Mouse (Mus musculus): ENCODE data around the gene 9330182L06Rik. TPM values are rescaled to one million over a fixed set of nuclear protein-coding genes. Genes with fewer than 3 reads are reported as not detected.

Gene 9330182L06Rik
- polyA plus RNA-seq (2021), result 1.8 TPM

DNA sequence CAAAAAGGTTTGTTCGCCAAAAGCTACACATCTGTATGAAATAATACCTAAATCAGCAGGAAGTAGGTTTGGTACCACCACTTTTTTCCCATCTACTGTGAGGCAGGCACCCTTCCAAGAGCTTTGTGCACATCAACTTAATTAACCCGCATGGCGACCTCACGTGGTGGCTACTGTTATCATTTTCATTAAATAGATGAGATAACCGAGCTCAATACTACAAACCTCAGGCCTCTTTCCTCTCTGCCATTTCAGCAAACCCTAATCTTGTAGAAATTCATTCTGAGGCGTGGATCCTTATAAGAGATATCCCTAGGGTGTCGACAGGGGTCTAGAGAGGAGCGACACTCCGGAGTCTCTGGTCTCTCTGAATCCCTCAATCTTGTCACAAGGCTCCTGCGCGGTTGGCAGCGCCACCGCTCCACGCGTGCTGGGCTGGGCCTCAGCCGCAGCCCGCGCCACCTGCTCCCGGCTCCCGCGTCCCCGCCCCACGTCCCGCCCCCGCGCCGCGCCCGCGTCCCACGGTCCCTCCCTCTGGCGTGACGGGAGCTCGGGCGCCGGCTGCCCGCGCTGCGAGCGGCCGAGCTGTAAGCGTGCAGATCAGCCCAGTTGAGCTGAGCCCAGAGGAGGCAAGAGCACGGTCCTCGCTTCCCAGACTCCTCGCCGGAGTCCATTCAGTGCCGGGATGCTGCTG lies at the start of gene 9330182L06Rik:
Gene 9330182L06Rik (plus strand): TSS at position 533 of the 694 bp plus-strand sequence.
- CTCF ChIA-PET, result interaction anchor here (0.8 to 1.7 kb wide), 4 partner anchors 14 to 153 kb away, joined by 3 to 4 read pairs (median 3); no protein-coding TSS in a partner anchor

DNA sequence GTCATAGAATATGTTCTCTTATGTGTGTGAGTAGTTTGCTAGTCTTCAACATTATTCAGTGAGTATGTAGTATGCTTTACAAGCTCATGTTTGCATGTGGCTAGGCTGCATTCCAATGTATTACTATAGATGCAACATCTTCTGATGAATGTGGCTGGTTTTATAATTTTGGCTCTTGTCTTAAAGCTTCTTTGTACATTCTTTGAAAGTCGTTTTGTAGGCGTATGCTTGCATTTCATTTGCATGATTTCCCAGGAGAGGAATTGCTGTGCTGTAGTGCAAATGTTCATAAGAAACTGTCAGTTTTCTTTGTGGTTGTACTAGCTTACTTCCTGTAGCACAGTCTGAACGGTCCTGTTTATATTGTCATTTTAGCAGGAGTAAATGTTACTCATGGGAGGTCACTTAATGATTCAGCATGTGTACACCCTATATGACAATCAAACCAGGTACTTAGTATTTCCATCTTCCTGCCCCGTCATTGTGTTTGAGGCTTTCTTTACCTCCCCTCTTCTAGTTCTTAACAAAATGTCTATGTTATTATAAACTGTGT lies 38.4 kb upstream of the 9330182L06Rik start:
- DNase-seq (ENCODE audit: low read depth, low spot score) (no peak), ATAC-seq (no peak)
- peaks cover 7% of the 10 kb centered on the region for H3K27me3 ChIP-seq
- TF ChIP-seq CTCF (IDR thresholded peaks at IDR 0.05), result no peak
- ChIA-PET CTCF (interaction anchor here (1.0 to 1.3 kb wide), 4 partner anchors 8 to 38 kb away, joined by 3 to 5 read pairs (median 3); no protein-coding TSS in a partner anchor), POLR2A (no interaction called here)
- in situ Hi-C loops (cut with MboI; ENCODE audit: low pct_unique_long_range_greater_than_20kb), result no loop called here

More for the DNA sequence above, at the start of gene 9330182L06Rik:
- DNase-seq (ENCODE audit: low read depth, low spot score) (no peak), ATAC-seq (peak; percentile 86)
- POLR2A ChIA-PET, result no interaction called here
- in situ Hi-C loops (cut with MboI; ENCODE audit: low pct_unique_long_range_greater_than_20kb), result no loop called here
- TF ChIP-seq CTCF (IDR thresholded peaks at IDR 0.05), result peak; percentile 43
- peaks cover 24% of the 10 kb centered on the region for H3K27me3 ChIP-seq

DNA sequence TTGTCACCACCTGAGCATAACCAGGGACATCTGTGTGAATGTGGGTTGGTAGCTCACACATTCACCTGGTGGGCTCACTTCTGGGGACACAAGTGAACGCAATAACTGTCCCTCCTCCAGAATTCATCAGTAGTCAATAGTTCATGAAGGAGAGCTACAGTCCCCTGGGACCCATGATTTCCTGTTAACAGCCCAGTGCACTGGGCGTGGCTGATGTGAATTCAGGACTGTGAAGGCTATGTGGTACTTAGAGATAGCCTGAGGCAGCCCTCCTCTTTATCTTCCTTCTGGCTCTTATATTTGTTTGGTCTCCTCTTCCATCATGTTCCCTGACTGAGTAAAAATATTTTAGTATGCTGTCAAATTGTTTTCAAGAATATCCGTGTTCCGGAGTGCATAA lies 1.6 kb upstream of the 9330182L06Rik start:
- in situ Hi-C loops (cut with MboI; ENCODE audit: low pct_unique_long_range_greater_than_20kb), result no loop called here
- ATAC-seq (no peak), DNase-seq (ENCODE audit: low read depth, low spot score) (no peak)
- peaks cover 32% of the 10 kb centered on the region for H3K27me3 ChIP-seq
- TF ChIP-seq CTCF (IDR thresholded peaks at IDR 0.05), result no peak
- ChIA-PET POLR2A (no interaction called here), CTCF (interaction anchor here (1.5 to 1.7 kb wide), 2 partner anchors 17 to 154 kb away, joined by 3 read pairs; no protein-coding TSS in a partner anchor)

DNA sequence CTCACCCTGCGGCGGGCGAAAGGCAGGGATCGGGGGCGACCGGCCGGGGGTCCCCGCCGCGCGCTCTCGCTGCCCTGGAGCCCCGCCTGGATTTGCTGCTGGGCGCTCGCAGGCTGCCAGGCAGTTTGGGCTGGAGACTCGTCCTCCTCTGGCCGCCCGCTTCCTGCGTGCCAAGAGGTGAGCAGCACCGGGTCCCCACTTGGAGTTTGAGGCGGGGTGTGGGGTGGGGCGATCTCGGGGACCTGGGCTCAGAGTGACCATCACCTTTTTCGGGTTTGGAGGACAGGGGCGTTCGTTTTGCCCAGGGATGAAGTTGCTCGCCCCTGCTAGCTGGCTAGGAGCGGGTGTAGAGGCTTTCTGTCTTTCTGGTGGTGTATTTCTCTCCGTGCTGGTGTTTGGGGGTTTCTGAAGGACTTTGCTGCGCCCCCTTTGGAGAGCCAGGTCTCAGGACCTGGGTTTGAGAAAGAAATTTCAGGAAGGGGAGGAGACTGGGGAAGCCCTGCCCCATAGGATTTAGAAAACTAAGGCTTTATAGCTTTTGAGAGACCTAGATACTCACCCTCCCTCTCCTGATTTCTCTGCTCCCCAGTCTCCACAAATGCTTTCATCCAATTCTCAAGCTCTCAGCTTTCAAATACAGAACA lies 484 bp downstream of the 9330182L06Rik start:
- POLR2A ChIA-PET, result no interaction called here
- peaks cover 24% of the 10 kb centered on the region for H3K27me3 ChIP-seq
- DNase-seq (ENCODE audit: low read depth, low spot score) (no peak), ATAC-seq (peak; percentile 44)
- no peak for TF ChIP-seq CTCF (IDR thresholded peaks at IDR 0.05)
- in situ Hi-C loops (cut with MboI; ENCODE audit: low pct_unique_long_range_greater_than_20kb), result no loop called here
- CTCF ChIA-PET, result no interaction called here

DNA sequence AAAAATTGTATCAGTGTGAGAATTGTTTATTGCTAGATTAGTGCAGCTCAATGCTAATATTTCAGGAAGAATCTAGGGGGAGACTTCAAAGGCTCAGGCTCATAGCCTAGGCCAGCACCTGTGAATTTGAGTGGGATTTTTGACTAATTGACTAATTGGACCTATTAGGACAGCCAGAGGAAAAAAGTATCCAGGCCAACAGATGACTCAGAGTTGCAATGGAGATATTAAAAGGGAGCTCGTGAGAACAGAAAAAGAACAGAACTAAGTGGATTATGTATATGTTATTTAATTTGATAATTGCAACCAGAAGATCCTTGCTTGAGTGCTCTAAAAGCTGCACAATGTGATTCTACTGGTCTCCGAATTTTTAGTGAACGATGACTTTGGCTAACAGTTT lies 3.7 kb downstream of the 9330182L06Rik start:
- in situ Hi-C loops (cut with MboI; ENCODE audit: low pct_unique_long_range_greater_than_20kb), result loop anchor here (10.0 kb wide), 1 partner anchor 55 kb away; no protein-coding TSS in a partner anchor
- ATAC-seq (no peak), DNase-seq (ENCODE audit: low read depth, low spot score) (no peak)
- H3K27me3 ChIP-seq, result peaks cover 17% of the 10 kb centered on the region
- TF ChIP-seq CTCF (IDR thresholded peaks at IDR 0.05), result no peak
- ChIA-PET CTCF (no interaction called here), POLR2A (no interaction called here)

DNA sequence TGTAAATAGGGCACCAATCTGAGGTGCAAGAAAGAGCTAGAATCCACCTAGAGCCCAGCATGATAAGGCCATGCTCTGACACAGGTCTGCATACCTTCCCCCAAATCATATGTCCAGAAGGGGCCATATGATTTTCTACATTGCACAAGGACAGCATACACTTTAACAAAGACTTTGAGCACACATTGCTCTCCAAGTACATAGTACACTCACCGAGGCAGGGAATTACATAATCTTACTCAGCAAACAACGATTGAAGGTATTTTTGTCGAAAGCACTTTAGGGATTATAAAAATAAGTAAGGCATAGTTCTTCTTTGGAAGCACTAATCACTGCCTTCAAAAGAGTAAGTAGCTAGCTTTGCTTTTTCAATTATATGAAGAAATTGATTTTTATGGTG lies 7.1 kb downstream of the 9330182L06Rik start:
- H3K27me3 ChIP-seq, result no peaks in the 10 kb centered on the region
- CTCF ChIA-PET, result interaction anchor here (1.1 to 1.8 kb wide), 3 partner anchors 11 to 92 kb away, joined by 3 read pairs; no protein-coding TSS in a partner anchor
- ATAC-seq, result no peak
- no peak for DNase-seq (ENCODE audit: low read depth, low spot score)
- POLR2A ChIA-PET, result no interaction called here
- in situ Hi-C loops (cut with MboI; ENCODE audit: low pct_unique_long_range_greater_than_20kb), result loop anchor here (10.0 kb wide), 1 partner anchor 58 kb away; no protein-coding TSS in a partner anchor
- no peak for TF ChIP-seq CTCF (IDR thresholded peaks at IDR 0.05)

DNA sequence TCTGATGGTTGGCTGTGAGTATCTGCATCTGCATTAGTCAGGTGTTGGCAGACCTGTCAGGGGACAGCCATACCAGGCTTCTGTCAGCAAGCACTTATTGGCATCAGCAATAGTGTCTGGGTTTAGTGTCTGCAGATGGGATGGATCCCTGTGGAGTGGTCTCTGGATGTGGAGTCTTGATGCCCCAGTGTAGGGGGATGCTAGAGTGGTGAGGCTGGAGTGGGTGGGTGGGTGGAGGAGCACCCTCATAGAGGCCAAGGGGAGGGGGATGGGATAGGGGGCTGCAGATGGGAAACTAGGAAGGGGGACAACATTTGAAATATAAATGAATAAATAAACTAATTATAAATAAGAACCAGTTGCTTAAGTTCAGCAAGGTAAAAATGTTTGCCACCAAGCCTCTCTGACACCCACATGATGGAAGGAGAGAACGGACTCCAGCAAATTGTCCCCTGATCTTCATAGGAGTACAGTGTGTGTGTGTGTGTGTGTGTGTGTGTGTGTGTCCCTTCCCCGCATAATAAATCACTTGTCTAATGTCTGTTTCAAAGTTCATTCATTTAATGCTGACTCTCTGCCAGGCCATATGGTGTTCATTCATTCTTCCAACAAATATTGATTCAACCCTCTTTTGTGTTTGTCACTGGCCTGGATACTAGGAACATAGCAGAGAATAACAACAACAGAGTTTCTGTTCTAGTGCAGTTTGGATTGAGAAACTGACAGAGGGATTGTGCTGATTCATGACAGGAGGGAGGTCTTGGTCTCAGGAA lies 30.0 kb downstream of the 9330182L06Rik start:
- ChIA-PET POLR2A (no interaction called here), CTCF (no interaction called here)
- DNase-seq (ENCODE audit: low read depth, low spot score) (no peak), ATAC-seq (no peak)
- no peak for TF ChIP-seq CTCF (IDR thresholded peaks at IDR 0.05)
- in situ Hi-C loops (cut with MboI; ENCODE audit: low pct_unique_long_range_greater_than_20kb), result no loop called here
- no peaks in the 10 kb centered on the region for H3K27me3 ChIP-seq

DNA sequence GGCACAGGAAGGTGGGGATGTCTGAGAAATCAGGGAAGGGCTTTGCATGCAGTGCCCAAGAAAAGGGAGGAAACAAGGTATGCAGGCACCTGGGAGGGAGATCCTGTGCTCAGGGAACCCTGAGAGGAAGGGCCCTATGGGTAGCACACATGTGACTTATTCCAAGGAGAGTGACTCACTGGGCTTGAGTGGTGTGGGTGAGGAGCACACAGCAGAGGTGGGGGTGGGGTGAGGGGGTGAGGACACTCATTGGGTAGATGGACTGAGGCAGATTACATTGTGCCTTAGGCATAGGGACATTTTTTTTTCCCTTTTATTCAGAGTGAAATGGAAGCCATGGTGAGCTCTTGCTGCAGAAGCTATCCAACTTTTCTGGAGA lies 30.6 kb downstream of the 9330182L06Rik start:
- POLR2A ChIA-PET, result no interaction called here
- no peak for ATAC-seq
- in situ Hi-C loops (cut with MboI; ENCODE audit: low pct_unique_long_range_greater_than_20kb), result no loop called here

DNA sequence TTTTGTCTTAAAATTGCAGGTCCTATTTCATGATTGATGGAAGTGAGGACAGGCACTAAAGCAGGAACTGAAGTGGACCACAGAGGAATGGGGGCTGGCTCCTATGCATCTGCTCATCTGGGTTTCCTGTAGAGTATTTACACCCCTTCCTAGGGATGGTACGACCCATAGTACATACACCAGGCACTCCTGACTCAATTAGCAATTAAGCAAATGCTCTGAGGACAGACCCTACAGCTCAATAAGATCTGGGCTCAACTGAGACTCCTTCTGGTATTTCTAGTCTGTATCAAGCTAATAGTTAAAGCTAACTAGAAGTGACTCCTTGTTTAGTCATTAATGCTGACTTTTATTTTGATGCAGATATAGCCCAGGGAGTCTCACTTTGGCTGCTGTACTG lies 60.9 kb downstream of the 9330182L06Rik start:
- ATAC-seq (no peak), DNase-seq (ENCODE audit: low read depth, low spot score) (no peak)
- peaks cover 6% of the 10 kb centered on the region for H3K27me3 ChIP-seq
- TF ChIP-seq CTCF (IDR thresholded peaks at IDR 0.05), result no peak
- POLR2A ChIA-PET, result no interaction called here
- CTCF ChIA-PET, result no interaction called here
- in situ Hi-C loops (cut with MboI; ENCODE audit: low pct_unique_long_range_greater_than_20kb), result no loop called here

More for the DNA sequence above, 30.6 kb downstream of the 9330182L06Rik start:
- H3K27me3 ChIP-seq, result no peaks in the 10 kb centered on the region
- TF ChIP-seq CTCF (IDR thresholded peaks at IDR 0.05), result no peak
- DNase-seq (ENCODE audit: low read depth, low spot score), result no peak
- CTCF ChIA-PET, result no interaction called here

DNA sequence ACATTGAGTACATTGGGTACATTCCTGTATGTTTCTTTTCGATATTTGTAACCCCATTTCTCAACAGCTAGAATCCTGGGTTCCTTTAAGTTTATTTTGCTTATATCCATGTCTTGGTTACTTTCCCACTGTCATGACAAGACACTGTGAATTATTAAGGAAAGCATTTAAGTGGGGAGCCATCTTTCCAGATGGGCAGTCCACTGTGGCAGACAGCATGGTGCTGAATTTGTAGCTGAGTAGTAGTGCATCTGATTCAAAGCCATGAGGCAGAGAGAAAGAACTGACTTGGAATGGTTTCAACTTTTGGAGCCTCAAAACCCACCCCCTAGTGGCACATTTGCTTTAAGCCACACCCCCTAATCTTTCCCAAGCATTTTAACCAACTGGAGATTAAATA lies 61.6 kb downstream of the 9330182L06Rik start:
- ChIA-PET CTCF (no interaction called here), POLR2A (no interaction called here)
- in situ Hi-C loops (cut with MboI; ENCODE audit: low pct_unique_long_range_greater_than_20kb), result no loop called here
- DNase-seq (ENCODE audit: low read depth, low spot score) (no peak), ATAC-seq (no peak)
- H3K27me3 ChIP-seq, result peaks cover 6% of the 10 kb centered on the region
- TF ChIP-seq CTCF (IDR thresholded peaks at IDR 0.05), result no peak
